Mouse (Mus musculus): ENCODE measurements around the gene Sept8.
"Not testable (repeated sequence)": the region's sequence is repeated elsewhere in the genome, so short reads cannot be mapped to it uniquely, and the experiment has no call there.

Gene Sept8

GRCm38 (mm10) chr11:53525461-53525860, 6.4 kb downstream of the Sept8 start:
- peak; percentile 62 to 72 for DNase-seq (ENCODE audit: low spot score in 2 of 2)

- DNase-seq (ENCODE audit: low spot score in 2 of 2) = no peak
Measured at GRCm38 (mm10) chr11:53528397-53529252, 9.6 kb downstream of the Sept8 start.

- DNase-seq (ENCODE audit: low spot score in 2 of 2) = peak; percentile 48 to 82
Measured at GRCm38 (mm10) chr11:53529253-53529557, 10.1 kb downstream of the Sept8 start.

GRCm38 (mm10) chr11:53530001-53530400, 10.9 kb downstream of the Sept8 start:
- DNase-seq (ENCODE audit: low spot score in 2 of 2) = no peak

- DNase-seq (ENCODE audit: low spot score in 2 of 2) = no peak
Measured at GRCm38 (mm10) chr11:53531578-53532230, 12.6 kb downstream of the Sept8 start.

GRCm38 (mm10) chr11:53532231-53532620, 13.2 kb downstream of the Sept8 start:
- no peak for DNase-seq (ENCODE audit: low spot score in 2 of 2)

GRCm38 (mm10) chr11:53539002-53539491, 20.0 kb downstream of the Sept8 start:
- no peak for DNase-seq (ENCODE audit: low spot score in 2 of 2)

GRCm38 (mm10) chr11:53540394-53540793, 21.3 kb downstream of the Sept8 start:
- DNase-seq (ENCODE audit: low spot score in 2 of 2) = no peak

- DNase-seq (ENCODE audit: low spot score in 2 of 2) = no peak
Measured at GRCm38 (mm10) chr11:53541222-53541621, 22.2 kb downstream of the Sept8 start.

- no peak for DNase-seq (ENCODE audit: low spot score in 2 of 2)
Measured at GRCm38 (mm10) chr11:53543021-53543420, 24.0 kb downstream of the Sept8 start.

GRCm38 (mm10) chr11:53546271-53546670, 27.2 kb downstream of the Sept8 start:
- no peak for DNase-seq (ENCODE audit: low spot score in 2 of 2)

GRCm38 (mm10) chr11:53547566-53547965, 28.5 kb downstream of the Sept8 start:
- no peak for DNase-seq (ENCODE audit: low spot score in 2 of 2)

- DNase-seq (ENCODE audit: low spot score in 2 of 2) = no peak
Measured at GRCm38 (mm10) chr11:53548036-53548605, 29.1 kb downstream of the Sept8 start.

GRCm38 (mm10) chr11:53550714-53551113, 31.7 kb downstream of the Sept8 start:
- DNase-seq (ENCODE audit: low spot score in 2 of 2) = no peak

- DNase-seq (ENCODE audit: low spot score in 2 of 2) = no peak
Measured at GRCm38 (mm10) chr11:53551754-53552153, 32.7 kb downstream of the Sept8 start.

- DNase-seq (ENCODE audit: low spot score in 2 of 2) = not testable (repeated sequence)
Measured at GRCm38 (mm10) chr11:53556529-53556928, 37.5 kb downstream of the Sept8 start.

GRCm38 (mm10) chr11:53557992-53558391, 38.9 kb downstream of the Sept8 start:
- not testable (repeated sequence) for DNase-seq (ENCODE audit: low spot score in 2 of 2)

- DNase-seq (ENCODE audit: low spot score in 2 of 2) = not testable (repeated sequence)
Measured at GRCm38 (mm10) chr11:53559980-53560379, 40.9 kb downstream of the Sept8 start.

- DNase-seq (ENCODE audit: low spot score in 2 of 2) = no peak
Measured at GRCm38 (mm10) chr11:53561986-53562385, 42.9 kb downstream of the Sept8 start.

GRCm38 (mm10) chr11:53566646-53567045, 47.6 kb downstream of the Sept8 start:
- no peak for DNase-seq (ENCODE audit: low spot score in 2 of 2)

GRCm38 (mm10) chr11:53567224-53568014, 48.4 kb downstream of the Sept8 start, which contains the start of gene Kif3a:
Gene Kif3a, plus strand, starts transcription at chr11:53567379.
- peak; percentile 95 for DNase-seq (ENCODE audit: low spot score in 2 of 2)

GRCm38 (mm10) chr11:53580562-53580961, 61.5 kb downstream of the Sept8 start:
- DNase-seq (ENCODE audit: low spot score in 2 of 2) = no peak

Data from heart, adult 9 months (tissue).